Mouse (Mus musculus) embryo, embryonic 9.5 days (tissue): ENCODE measurements around the gene Gsx2.
A peak's percentile ranks its signal among the peaks of the same experiment; 100 is the strongest.

Source experiments
- DNase-seq: peaks from one replicate; pipeline ENCODE4 v3.0.0-alpha.2; 2017; ENCODE audit errors: extremely low spot score

The Gsx2 gene

DNA sequence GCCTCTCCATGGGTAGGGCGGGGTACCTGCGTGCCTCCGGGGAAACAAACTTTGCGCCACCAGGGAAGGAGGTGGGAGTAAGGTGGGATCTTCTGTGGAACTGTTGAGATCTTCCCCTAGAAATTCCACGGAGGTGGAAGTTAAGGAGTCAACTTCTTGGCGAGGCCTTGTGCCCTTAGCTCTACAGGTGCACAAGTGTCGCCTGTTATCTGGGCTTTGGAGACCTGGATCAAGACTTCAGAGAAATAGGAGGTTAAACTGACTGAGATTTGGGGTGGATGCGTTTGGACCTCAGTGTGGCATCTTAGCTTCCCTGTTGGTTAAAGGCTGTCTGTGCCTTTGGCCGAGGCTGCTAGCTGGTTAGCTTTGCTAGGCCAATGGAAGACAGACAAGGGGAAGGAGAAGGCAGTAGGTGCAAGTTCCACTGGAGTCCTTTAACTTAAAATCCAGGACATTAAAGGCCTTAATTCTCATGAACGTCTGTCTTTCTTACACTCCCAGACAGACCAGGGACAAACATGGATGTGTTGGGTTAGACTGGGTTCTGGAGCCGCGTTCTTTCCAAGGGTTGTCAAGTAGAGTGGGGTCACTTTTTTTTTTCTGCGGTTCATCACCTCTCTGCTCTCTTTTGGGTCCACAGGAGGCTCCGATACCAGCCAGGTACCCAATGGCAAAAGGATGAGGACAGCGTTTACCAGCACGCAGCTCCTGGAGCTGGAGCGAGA lies 1.1 kb downstream of the Gsx2 start:
- DNase-seq, result peak; percentile 29

DNA sequence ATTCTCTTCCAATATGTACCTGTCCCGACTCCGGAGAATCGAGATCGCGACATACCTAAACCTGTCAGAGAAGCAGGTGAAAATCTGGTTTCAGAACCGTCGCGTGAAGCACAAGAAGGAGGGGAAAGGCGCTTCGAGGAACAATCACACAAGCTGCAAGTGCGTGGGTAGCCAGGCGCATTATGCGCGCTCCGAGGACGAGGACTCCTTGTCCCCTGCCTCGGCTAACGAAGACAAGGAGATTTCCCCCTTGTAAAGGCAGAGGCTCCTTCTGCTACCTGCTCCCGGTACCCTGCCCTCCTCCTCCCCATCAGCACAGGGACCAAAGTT lies 1.6 kb downstream of the Gsx2 start:
- peak; percentile 42 for DNase-seq

DNA sequence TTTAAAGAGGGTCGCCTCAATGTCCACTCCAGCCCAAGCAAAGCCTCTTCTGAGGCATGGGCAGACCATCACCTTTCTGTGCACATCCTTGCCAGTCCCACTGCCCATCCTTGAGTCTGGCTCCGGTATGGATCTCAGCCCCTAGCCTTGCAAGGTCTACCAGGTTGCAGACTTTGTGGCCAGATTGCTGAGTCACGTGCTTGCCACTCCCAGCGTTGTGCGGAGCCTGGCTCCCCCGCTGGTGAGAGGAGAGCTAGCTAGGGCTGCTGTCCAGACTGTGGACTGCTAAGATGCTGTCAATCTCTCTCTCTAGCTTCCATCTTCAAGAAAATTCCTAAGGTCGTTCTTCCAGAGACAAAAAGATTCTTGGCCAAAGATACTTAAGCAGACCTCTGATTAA lies 4.2 kb downstream of the Gsx2 start:
- DNase-seq, result peak; percentile 41

DNA sequence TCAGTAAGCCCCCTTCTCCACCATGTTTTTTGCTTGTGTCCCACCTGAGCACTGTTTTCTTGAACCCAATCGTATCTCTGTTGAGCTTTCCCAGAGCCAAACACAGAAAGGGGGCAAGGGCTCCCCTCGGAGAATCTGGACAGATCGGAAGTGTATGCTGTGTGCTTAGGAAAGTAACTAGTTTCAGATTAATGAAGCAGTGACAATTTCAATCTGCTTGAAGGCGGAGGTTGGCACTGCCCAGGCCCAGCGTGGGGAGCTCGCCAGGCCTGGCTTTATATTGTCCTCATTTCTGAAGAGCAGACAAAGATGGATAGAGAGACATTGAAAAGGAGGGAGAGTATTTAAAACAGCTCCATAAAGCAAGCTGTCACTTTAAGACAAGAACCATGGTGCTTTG lies 7.0 kb downstream of the Gsx2 start:
- no peak for DNase-seq

DNA sequence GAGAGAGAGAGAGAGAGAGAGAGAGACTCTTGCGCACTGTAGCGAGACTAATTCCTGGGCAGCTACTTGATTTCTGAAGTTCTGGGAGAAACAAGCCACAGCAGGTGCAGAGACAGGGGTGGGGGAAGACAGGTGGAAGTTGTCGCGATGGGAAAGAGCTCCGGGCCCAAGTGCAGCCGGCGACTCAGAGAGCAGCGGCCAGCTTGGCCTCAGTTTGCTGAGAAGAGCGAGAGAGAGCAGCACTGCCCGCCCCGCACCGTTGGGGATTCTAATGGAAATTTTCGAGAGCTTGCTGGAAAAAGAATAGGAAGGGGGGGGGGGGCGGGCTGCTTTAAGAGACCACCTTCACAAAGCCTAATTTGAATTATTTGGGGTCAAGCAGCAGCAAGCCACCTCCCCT lies 7.7 kb downstream of the Gsx2 start:
- peak; percentile 47 for DNase-seq

DNA sequence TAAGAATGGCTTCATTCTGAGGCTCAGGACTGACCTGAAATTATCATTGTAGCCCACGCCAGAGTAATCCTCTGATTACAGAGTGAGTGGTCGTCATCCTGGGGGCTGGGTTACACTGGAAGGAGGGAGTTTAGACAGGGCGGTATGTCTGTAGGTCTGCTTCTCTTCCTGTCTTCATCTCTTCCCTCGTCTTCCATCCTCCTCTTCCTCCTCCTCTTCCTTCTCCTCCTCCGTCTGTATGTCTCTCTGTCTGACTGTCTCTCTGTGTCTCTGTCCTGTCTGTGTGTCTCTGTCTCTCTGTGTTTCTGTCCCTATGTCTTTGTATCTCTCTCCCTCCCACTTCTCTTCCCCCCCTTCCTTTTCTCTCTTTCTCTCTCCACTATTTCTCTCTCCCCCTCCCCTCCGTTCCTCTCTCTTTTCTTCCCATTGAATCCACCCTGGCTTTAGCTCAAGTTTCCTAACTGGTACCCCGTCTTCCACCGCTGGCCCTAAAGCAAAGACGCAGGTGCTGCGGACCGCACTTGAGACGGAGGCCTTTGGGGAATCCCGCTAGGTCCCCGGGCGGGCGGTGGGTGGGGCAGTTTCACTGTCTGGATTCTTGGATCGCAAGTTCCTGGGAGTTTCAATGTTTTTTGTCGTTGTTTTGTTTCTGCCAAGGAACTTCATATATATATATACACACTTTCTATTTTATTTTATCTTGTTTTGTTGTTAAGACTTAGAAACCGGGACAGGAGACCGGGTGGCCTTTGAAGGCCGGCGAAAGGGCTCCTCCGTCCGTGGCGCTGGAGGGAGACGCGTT lies 8.4 kb downstream of the Gsx2 start:
- peak; percentile 35 for DNase-seq

DNA sequence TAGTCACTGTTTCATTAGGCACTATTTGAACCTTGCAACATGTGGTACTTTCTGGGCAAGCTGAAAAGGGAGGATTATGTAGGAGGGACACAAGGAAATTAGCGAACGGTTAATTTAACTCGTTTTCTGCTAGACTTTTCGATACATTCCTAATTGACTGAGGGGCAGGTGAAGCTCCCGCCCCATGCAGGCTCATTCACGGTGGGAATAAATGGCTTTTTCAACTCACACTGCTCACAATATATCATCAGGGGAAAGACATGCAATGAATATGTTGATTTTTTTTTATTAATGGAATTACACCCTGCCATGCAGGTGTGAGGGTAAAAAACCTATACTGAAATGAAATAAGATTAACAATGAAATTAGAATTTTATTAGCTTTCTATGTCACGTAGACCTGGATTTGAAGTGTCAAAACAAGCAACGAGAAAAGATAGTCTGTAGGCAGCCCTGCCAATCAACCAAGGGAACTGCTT lies 9.0 kb downstream of the Gsx2 start:
- no peak for DNase-seq

DNA sequence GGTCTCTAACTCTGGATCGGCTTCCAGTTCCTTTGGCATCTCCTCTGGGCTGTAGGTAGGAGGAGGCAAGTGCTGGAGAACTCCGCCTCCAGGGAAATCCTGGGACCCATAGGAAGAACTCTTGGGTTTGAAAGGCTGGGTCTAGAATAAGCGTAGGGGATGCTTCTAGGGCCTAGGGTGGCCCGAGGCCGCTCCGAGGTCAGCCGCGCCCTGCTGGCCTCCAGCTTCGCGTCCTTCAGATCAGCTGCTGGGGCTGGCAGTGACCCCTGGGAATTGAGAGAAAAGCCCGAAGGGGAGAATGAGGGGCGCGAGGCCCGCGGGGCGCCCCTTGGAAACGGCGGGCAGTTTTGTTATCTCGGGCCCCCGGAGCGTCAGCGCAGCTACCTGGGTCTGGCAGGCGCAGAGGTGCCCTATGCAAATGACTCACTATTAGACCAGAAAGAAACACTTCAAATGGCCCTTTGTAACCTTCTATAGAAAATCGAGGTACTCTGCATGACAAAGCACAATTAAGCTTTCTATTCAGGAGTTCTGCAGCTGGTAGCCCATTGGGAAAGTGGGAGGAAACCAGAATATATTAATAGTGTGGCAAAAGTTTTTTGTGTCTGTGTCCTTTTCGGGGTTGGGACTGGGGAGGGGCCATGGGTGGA lies 9.6 kb downstream of the Gsx2 start:
- DNase-seq, result peak; percentile 22

DNA sequence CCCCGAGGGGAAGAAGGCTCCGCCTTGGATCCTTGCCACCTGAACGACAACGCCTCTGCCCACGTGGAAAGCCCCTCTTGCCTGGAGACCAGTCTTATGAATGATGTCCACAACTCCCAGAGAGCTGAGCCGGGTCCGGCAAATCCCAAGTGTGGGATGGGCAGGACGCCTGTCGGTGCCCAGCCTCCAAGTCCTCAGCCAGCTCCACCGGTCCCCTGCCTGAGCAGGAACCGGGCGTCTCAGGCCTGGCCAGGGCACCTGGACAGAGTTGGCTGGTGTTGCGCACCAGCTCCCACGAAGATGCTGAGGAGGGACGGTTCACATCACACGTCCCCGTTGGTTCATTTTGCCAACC lies 10.1 kb downstream of the Gsx2 start:
- peak; percentile 16 for DNase-seq

DNA sequence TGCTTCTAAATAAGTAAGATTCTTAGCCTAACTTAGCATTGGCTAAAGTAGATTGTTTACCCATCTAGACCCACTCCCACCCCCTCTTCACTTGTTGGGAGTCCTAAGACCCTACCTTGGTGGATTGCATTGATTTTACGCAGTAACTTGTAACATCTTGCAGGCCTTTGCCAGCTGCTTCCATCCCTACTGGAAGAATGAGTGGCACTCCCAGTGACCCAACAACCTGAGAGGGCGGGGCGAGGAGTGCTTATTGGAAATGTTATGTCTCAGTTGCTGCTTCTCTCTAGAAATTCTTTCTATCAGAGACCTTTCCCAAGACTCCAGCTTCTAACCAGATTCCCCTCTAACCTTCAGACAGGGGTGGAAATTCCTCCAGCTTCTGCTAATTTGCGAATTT lies 10.5 kb downstream of the Gsx2 start:
- no peak for DNase-seq

DNA sequence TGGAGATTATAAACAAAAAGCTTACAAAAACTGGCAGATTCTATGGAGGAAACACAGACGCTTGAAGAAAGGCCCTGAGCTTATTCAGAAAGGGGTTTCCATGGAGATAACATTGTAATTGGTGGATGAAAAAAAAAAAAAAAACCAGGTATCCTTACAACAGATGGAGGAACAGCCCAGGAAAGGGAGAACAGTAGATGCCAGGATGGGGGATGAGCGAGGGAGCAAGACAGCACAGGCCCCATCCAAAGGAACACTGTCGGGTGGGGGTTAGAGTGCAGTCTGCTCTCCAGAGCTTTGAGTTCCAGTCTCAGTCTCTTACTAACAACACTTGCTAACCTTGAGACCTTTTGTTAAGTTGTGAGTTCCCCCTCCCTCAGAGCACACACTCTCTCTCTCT lies 31.1 kb downstream of the Gsx2 start:
- no peak for DNase-seq

DNA sequence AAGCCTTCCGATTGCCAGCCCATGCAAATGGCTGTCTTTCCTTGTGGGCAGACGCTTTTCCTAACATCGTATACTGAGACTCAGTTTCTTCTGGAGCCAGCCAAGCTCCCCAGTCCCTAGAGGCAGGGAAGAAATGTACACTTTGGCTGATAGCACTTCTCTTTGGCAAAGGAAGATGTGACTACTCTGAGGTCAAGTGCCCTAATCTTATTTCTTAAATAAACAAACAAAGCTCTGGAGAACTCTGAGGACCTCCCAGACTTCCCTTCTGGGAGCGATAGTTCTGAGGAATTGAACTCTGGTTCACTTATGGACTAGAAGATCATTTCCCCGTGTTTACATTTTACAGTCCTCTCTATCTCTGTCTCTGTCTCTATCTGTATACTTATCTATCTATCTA lies 34.0 kb downstream of the Gsx2 start:
- DNase-seq, result peak; percentile 4

DNA sequence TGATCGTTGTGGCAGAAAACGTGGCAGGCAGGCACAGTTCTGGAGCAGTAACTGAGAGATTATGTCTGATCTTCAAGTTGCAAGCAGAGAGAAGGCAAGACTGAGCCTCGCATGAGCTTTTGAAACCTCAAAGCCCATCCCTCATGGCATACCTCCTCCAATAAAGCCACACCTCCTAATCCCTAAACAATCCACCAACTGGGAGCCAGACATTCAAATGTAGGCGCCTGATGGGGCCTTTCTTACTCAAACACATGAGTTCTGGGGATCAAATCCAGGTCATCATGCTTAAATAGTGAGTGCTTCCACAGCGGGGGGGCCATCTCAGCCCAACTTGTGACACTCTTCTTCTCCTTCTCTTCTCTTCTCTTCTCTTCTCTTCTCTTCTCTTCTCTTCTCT lies 36.4 kb downstream of the Gsx2 start:
- DNase-seq, result no peak

DNA sequence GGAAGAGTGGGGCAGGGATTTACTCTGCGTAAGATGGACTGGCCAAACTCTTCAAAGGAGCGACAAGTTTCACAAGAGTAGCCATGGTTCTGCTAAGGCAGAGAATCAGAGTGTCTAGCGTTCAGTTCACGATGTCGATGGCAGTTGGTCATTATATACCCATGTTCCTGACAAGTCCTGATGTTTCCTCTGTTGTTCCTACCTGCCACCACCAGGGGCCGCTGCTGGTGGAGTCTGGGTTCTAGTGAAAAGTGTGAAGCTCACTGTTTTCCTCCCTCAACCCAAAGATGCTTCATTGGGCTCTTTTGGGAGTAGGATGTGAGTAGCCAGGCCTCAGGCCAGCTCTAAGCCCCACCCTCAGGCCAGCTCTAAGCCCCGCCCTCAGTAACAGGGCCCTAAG lies 43.4 kb downstream of the Gsx2 start:
- peak; percentile 17 for DNase-seq

DNA sequence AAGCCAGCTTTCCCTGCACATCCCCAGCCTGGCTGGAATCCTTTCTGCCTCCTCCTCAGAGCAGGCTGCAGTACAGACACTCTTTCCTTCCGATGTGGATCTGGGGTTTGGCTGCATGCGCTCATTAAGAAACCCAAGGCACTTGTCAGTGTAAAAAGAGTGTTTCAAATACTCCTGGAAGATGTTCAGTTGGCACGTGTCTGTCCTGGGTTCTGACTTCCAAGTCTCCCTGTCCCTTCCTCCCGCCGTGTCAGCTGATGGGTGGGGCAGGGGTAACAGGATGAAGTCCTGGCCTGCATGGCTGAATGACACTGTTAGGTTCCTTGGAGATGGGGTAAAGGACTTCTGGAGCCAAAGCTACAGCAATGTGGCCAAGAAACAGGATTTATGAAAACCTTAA lies 46.2 kb downstream of the Gsx2 start:
- DNase-seq, result no peak
